Mouse (Mus musculus): ENCODE measurements around the gene Wipf2.

DNA sequence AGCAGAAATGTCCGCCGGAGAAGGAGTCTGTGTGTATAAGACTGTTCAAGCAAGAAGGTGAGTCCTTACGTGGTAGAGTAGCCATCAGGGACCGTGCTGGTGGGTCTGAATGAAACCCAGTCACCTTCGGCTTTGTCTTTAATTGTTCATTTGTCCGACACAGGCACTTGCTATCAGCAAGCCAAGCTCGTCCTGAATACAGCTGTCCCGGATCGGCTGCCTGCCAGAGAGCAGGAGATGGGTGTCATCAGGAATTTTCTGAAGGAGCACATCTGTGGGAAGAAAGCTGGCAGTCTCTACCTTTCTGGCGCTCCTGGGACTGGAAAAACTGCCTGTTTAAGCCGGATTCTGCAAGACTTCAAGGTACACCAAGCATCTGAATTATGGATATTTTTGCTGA lies 47.0 kb downstream of the Wipf2 start:
- TF ChIP-seq POLR2A (IDR thresholded peaks at IDR 0.05; ENCODE audit: low read depth, low read length) (no peak), MAZ (IDR thresholded peaks at IDR 0.05; ENCODE audit: low read depth, low read length) (no peak), HCFC1 (IDR thresholded peaks at IDR 0.05; ENCODE audit: low read depth, low read length) (no peak), E2F4 (IDR thresholded peaks at IDR 0.05; ENCODE audit: insufficient replicate concordance, low read depth, low read length) (no peak), NRF1 (IDR thresholded peaks at IDR 0.05; ENCODE audit: low read depth, low read length) (no peak), RAD21 (IDR thresholded peaks at IDR 0.05; ENCODE audit: low read depth, low read length) (no peak)
